Mouse (Mus musculus): ENCODE results near the gene Siah3.
A peak's percentile ranks its signal among the peaks of the same experiment; 100 is the strongest.
"Not testable (repeated sequence)": the region's sequence is repeated elsewhere in the genome, so short reads cannot be mapped to it uniquely, and the experiment has no call there.

Siah3 gene

DNA sequence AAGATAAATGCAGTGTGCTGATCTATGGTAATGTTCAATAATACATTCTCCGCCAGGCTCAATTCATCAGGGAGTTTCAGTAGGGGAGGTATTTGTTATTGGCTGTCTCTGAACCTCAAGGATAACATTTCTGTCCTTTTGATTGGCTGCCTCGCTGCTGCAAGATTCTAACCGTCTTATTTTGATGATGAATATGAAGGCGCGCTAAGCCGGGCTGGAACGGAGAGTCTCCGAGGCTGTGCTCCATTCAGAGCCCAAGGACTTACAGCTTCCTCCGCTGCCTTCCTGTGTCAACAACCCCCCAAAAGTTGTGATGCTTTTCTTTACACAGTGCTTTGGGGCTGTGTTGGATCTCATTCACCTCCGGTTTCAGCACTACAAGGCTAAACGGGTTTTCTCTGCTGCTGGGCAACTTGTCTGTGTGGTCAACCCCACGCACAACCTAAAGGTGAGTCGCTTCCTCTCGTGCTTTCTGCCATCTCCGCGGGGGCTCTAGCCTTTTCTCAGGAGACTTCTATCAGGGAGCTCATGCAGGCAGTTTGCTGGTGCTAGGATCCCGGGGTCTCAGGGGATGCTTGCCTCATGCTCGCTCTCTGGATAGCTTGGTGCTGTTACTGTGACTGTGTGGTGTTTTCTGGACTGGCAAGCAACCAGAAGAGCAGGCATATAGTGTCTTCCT, at the start of gene Siah3:
TSS of gene Siah3 (plus strand) at position 240 of the 679 bp plus-strand sequence.
- DNase-seq (ENCODE audit: low spot score) = peak; percentile 54

DNA sequence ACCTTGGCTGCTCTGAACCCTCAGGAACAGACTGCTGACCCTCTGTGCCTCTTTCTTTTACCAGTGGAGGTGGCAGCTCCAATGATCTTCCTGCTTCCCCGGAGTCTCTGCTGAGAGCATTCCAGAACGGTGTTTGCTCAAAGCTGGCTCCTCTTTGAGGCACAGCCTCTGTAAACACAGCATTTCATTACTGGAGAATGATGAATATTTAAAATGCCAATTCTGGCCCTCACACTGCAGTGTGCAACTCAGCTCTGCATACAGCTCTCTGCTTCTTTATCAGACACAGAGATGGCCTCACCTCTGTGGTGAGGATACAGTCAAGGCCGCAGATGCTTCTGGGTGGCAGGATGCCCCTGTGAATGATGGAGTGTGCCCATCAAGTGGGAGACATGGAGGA, 46.0 kb upstream of the Siah3 start:
- no peak for DNase-seq (ENCODE audit: low spot score)

DNA sequence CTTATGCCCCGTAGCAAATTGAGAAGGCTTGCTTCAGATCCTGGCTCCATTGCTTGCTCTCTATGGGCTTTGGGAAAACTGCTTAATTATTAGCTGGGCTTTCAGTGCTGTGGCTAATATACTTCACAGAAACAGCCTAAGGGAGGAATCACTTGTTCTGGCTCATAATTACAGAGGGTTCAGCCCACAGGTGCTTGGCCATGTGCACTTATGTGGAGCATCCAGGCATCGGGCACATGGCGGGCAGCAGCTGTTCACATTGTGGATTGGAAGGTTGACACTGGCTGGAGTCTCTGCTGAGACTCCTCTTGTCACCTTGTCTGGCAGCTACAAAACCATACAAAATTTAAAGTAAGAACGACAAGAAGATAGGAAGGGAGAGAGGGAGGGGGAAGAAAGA, 45.4 kb upstream of the Siah3 start:
- no peak for DNase-seq (ENCODE audit: low spot score)

DNA sequence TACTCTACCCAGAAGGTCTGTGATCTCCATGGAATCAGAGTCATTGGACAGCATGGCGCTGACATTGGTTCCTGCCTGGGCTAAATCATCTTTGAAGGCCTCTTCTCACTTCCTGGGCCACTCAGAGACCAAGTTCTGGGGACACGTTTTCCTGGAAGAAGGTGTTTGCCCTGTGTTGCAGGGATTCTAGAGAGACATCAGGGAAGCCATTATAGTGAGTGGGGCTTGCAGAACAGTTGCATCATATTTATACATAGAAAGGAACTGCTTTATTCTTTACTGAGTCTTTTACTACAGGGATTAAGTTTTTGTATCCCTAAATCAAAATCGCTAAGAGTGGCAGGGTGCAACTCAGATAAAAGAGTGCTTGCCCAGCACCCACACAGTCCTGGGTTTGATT, 37.1 kb upstream of the Siah3 start:
- no peak for DNase-seq (ENCODE audit: low spot score)

DNA sequence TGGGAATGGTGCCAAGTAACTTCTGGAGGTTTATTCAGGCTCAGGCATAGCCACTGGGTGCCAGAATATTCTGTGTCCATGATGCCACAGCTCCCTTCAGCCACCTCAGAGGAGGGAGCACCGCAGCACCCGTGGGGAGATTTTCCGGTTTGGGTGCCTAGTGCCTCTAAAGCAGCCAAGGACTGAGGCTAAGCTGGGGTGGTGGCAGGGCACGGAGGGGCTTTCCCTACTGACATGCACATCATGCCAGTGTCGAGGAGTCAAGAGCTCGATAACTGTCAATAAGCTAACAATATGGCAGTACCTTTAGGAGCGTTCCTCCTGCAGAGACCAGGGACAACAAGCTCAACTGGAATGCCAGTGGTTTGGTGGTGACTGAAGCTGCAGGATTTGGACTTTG, 35.9 kb upstream of the Siah3 start:
- DNase-seq (ENCODE audit: low spot score) = no peak

DNA sequence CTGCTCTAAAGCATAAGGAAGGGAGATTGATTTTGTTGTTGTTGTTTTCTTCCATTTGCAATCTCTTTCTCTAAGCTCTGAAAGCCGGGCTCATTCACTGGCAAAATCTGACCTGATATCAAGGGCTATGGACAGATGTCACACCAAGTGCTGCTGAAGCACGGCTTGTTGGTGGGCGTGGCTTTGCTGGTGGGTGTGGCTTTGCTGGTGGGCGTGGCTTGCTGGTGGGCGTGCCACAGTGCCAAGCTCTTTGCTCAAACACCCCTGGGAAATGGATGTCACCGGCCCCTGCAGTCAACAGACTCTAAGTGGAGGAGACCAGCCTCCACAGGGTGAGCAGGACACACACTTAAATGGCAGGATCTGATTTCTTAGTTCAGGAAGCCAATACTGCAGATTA, 35.0 kb upstream of the Siah3 start:
- no peak for DNase-seq (ENCODE audit: low spot score)

DNA sequence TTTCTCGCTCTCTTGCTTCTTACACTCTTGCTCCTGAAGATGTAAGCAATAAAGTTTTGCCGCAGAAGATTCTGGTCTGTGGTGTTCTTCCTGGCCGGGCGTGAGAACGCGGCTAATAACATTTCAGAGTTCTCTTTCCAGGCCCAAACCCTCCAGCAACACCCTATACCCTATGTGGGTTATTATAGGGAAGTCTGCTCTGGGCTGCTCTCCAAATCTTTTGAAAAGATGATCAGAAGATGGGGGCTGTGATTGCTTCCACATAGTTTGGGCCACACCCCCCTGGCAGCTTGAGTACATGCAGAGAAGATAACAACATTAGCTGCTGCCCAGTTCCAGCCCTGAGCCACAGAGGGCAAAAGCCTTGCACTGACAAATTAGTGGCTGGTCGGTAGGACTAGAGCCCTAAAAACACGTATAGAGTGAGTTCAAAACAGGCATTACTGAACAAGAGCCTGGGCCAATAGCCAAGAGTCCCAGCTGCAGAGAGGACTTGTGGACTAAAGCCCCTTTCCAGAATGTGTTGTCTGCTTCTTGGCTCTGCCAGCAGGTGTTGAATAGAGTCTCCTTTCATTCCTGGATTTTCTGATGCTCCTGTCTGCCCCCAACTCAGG, 24.5 kb upstream of the Siah3 start:
- DNase-seq (ENCODE audit: low spot score) = no peak

DNA sequence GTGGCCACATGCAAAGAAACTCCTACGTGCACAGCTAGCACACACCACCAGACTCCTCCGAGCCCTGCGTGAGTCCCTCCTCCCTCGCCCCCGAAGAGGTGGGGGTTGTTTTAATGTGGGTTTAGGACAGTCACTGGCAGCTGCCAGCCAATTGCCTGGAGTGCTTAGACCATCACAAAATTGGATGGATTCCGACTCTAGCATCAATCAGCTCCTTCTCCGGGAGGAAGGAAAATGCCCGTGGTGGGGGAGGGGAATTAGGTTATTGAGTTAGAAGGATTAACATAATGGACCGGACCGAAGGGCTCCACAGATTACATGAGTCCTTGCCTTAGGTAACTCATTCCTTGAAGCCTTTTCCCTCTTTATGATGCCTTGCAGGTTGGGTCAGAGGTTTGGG, 22.9 kb upstream of the Siah3 start:
- no peak for DNase-seq (ENCODE audit: low spot score)

DNA sequence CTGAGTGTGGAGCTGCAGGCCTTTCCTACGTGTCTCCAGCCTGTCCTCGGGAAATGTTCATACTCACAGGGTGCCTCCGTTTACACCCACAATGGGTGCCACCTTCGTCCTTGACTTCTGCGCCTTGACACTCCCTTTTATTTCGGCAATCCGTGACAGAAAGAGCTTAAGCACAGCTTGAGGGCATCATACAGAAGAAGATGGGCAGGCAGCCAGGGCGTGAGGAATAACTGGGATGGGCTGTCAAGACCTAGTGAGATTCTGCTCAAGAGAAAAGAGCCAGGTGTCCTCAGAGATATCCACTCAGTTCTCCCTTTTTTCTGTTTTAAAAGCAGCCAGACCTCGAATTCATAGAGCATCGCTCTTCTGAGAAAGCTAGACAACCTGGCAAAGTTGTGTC, 21.2 kb upstream of the Siah3 start:
- no peak for DNase-seq (ENCODE audit: low spot score)

DNA sequence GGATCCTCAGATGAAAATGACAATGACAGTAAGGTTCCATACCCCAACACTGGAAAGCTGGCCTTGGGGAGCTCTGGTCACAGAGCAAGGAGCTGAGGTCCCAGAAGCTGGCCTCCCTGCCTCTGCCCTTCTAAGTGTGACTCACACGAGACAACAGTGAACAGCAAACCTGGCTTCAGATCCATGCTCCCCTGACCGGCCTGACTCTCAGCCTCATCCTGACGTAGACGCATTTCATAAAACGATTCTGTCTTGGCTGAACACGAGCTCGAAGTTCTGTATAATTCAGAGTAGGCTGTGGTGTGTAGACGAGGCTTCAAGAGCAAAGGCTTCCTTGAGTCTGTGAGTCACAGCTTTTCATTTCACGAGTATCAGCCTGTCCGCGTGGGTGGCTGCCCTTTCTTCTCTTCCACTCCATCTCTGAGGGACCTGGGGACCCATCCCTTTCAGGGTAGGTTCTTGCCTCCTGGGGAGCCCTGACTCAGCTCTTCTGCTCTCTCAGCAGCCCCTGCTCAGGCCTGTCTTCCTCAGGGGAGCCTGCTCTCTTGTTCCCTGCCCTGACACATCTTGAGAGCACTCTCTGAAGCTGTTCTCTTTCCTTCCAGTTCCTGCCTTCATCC, 11.2 kb upstream of the Siah3 start:
- peak; percentile 66 for DNase-seq (ENCODE audit: low spot score)

DNA sequence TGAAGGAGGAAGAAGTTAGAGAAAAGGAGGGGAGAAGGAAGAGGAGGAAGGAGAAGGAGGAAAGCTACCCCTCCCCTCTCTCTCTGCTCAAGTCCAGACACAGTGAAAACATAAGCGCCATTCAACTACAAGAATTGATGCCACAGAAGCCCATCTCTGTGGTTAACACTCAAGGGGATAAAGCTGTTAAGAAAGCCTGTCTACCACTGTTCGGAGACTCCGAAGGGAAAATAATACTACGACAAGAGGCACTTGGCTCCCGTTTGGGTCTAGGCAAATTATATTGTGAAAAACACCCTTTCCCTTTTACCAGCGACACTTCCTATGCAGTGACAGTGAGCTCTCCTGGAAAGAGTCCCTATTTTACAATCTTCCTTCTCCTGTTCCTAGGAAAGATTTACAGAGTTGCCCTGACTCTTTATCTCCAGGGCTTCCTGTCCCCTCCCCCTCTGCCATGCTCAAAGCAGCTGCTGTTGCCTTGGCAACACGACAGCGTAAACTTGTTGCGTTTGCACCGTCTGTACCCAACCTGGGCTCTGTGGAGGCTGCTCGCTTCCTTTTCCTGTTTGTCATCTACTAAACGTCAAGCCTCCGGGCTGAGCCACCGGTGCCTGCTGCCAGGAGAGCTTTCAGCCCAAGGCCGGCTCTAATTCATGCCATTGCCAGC, 10.4 kb upstream of the Siah3 start:
- peak; percentile 93 for DNase-seq (ENCODE audit: low spot score)

DNA sequence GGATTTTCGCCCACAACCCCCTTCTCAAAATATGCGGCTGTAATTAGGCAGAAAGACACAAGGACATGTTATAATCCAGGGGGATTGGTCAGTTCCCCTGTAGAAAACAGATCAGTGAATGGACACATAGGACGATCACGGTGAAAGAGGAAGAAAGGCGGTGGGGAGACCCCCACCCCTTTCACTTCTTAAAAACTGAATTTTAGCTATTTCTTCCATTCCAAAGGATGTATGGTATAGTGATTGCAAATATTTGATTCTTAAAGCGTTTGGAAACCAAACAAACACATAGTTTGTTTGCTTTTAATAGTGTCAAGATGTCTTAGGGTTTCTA, 9.9 kb upstream of the Siah3 start:
- no peak for DNase-seq (ENCODE audit: low spot score)

DNA sequence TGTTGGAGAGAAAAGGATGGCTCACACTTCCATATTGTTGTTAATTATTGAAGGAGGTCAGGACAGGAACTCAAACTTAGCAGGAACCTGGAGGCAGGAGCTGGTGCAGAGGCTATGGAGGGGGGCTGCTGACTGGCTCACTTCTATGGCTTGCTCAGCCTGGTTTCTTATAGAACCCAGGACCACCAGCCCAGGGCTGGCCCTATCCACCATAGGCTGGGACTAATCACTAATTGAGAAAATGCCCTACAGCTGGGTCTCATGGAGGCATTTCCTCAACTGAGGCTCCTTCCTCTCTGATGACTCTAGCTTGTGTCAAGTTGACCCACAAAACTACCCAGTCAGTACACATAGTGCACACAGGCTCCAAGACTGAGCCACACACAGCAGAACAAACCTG, 9.5 kb upstream of the Siah3 start:
- DNase-seq (ENCODE audit: low spot score) = not testable (repeated sequence)

DNA sequence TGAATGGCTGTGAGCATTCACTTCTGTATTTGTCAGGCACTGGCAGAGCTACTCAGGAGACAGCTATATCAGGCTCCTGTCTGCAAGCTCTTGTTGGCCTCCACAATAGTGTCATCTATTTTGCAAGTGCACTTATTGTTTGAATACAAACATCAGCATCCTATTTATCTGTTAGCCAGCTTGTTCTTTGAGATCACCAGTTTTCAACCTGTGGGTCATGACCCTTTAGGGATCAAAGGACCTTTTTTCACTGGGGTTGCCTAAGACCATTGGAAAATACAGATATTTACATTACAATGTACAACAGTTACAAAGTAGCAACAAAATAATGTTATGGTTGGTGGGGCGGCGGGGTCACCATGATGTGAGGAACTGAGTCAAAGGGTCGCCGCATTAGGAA, 1.9 kb upstream of the Siah3 start:
- no peak for DNase-seq (ENCODE audit: low spot score)

DNA sequence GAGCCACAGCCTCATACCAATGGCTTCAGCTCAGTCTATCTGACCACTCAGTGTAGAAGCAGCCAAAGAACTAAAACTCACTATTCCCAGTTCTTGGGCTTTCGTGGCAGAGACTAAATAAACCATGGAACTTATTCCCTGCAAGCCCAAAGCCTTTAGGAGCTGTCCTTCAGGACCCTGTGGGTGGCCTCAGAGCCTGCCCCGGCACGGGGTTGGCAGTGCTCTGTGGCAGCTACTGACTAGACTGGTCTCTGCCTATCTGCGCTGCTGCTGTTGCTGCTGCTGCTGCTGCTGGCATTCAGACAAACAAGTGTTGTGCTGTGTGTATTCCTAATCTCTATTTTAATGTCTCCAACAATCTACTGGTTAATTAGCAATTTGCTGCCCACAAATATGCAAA, 1.1 kb upstream of the Siah3 start:
- no peak for DNase-seq (ENCODE audit: low spot score)

DNA sequence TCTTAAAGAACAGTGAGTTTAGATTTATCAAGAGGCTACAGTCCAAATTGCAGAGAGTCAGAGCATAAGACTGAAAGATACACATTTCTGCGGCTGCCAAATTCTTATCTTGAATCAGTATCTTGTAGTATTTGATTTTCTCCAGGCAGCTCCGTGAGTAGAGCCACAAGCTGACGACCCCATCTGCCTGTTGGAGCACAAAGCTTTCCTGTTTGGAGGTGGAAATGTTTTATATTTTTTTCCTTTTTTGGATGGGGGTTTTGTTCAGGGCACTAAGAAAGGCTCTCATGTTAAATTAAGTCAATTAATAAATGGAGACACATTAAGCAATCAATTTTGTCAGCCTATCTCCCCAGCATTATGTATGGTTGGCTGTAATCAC, 430 bp upstream of the Siah3 start:
- DNase-seq (ENCODE audit: low spot score) = no peak

DNA sequence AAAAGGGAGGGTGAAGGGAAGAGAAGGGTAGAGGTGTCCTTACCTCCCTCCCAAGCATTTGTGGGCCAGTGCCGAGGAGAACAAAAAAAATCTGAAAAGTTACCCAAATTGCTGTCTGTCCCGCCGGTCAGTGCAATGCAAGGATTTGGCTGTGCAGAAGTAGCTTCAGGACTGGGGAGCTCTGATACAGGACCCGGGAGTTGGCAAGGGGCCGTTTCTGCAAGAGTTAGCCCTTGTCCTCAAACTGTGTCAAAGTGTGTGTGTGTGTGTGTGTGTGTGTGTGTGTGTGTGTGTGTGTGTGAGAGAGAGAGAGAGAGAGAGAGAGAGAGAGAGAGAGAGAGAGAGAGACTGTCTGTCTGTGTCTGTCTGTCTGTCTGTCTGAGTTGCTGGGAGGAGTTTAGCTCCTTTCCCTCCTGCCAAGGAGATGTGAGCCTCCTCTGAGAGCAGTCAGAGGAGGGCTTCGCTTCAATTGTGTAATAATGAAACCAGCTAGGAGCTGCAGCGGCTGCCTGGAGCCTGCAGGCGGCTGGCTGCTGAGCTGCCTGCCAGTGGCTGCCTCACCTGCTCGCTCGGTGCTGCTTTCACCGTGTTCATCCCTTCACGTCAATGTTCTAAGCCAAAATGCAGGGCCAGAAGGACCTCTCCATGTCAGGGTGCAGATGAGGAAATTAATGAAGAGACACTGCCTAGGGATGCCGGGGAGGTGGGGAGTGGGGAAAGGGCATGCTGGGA, 873 bp downstream of the Siah3 start:
- peak; percentile 77 for DNase-seq (ENCODE audit: low spot score)

DNA sequence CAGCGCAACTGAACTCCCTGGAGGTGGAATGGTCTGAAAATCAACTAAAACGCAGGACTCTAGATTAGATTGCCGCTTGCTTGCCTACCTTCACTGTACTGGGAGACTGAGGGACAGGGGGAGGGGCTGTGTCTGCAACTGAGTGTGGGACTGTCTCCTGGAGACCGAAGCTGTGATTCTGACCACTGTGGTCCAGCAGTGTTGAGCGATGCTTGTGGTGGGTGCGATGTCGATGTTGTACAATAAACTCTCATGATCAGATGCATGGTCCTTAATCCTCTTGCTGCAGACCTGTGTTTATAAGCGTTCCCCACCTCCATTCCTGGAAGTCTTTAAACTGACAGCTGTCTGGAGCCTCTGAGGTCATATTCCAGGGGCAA, 1.4 kb downstream of the Siah3 start:
- DNase-seq (ENCODE audit: low spot score) = no peak

DNA sequence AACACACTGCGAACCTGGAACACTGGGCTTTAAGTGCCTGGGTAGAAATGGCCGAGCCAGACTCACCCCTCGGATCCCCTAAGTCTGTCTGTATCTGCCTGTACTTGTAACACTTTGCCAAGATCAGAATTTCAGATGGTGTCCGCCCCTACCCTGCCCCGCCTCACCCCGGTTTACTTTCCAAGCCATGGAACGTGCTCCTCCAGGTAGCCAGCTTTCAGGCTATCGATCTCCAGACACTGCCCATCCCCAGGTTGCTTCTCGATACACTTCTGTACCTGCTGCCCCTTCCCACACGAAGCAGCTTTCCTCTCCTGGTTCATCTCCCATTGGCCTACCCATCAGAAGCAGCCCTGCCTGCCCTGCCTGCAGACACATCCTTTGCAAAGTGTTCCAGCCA, 3.6 kb downstream of the Siah3 start:
- DNase-seq (ENCODE audit: low spot score) = no peak

DNA sequence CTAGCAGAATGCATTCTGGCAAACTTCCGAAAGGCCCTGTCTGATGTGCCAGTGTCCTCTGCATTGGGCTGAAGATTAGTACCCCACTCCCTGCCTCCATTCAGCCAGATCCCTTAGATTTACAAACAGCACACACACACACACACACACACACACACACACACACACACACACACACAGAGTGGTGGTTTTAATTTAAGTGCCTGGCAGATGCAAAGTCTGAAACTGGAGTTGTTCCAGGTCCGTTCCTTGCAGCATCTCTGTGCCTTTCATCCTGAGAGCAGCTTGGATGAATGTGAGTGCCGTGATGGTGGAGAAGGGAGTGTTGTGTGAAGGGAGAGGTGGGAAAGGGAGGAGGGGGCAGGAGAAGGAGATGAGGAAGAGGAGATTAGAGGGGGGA, 4.2 kb downstream of the Siah3 start:
- no peak for DNase-seq (ENCODE audit: low spot score)

DNA sequence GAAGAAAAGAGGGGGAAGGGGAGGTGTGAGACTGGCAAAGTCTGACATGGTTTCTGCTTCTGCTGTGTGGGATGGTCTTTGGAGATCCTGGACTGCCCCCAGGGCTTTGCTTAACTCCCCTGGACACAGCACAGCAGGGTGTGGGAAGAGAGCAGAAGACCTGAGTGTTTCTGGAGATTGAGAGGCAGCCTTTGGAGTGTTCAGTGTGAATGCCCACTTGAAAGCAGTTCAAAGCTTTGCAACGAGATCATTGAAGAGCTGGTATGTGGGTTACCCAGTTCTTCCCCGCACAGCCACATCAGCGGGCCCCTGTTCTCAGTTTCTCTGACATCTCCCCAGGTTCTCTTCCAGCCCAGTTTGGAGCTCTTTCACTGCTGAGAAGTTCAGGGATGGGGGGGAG, 4.7 kb downstream of the Siah3 start:
- no peak for DNase-seq (ENCODE audit: low spot score)

DNA sequence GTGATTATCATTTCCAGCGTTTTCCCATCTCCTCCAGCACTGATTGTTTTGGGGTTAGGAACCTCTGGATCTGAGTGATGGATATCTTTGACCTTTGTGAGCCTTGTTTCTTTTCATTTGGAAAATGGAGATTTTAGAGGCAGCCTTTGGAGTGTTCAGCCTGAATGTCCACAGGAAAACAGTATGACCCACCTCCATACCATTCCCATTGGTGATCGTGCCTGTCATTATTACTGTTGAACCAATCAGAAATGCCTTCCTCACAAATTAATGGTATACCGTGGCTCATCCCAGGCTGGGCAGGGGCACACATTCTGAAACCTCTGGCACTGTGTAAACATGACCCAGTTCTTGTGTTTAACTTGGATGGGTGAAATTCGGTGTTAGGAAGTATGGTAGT, 6.0 kb downstream of the Siah3 start:
- no peak for DNase-seq (ENCODE audit: low spot score)

DNA sequence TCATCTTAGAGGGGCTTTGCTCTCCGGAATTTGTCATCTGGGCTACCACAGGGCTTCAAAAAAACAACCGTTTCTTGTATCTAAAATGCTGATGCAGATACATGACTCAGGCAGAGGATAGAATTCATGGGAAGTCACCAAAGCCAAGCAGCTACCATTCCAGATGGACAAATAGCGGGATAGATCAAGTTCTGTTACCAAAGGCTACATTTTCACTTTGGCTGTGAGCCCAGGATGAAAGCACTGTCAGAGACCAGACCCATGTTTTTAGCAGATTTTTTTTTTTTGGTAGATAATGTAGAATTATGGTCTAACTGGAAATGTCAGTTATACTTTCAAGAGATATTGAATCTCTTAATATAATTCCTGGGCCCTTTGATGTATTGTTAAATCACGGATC, 7.4 kb downstream of the Siah3 start:
- DNase-seq (ENCODE audit: low spot score) = no peak

Measured in T-cell, adult 2 months (primary cell).